Mouse (Mus musculus) right cerebral cortex, postnatal 25 days (tissue): Measurements from ENCODE around the gene Dixdc1.
"Not testable (repeated sequence)": the region's sequence is repeated elsewhere in the genome, so short reads cannot be mapped to it uniquely, and the experiment has no call there.

ENCODE experiments used
- DNase-seq: peaks from one replicate; pipeline ENCODE4 v3.0.0; 2022

Dixdc1 gene

DNA sequence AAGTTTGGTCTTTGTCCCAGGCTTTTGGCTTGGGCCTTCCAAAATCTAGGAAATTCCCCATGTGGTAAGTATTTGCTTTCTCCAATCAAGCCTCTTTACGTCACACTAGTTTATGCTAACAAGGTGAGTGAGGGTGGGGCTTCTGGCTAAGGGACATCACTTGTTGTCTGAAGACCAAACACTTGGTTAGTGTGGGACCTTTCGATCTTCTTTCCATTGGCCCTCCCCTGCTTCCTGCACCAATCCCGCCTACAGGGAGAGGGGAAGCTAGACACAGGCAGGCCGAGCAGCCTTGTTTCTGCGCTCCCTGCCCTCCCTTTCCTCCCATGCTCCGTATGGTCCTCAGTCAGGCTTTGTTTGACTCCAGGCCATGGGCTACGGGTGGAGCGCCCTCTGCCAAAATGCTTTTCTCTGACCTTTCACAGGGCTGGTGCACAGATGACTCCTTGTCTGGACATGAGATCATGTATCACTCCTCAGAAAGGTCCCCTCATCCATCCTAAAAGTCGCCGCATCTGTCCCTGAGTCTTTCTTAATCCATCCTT, 92.4 kb downstream of the Dixdc1 start:
- no peak for DNase-seq

DNA sequence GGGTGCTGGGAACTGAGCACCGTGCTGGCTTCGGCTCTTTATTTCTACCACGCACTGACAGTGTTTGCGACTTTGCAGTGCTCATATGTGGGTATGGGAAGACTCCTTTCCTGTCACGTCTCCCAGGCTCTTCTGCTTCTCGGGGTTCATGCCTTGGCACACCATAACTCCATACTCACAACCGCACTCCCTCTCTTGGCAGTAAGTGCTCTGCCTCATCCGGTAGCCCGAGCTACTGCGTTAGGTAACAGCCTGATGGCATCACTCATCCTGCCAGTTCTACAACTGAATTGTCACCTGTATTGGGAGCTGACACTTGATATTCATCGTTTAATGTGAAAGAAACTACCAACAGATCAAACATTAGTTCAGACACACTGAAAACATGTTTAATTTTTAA, 105.0 kb downstream of the Dixdc1 start:
- no peak for DNase-seq

DNA sequence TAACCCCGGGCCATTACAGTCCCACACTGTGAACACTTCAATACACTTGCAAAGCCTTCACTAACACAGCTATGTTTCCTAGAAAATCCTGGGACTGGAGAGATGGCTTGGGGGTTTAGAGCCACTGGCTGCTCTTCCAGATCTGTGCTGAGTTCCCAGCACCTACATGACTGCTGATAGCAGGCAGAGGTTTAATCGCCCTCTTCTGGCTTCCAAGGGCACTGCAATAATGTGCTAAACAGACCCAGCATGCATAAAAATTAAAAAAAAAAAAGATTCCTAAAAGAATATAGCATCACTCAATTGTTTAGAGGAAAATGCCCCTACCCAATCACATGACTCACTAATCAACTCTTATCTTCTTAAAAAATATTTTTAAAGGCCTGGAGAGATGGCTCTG, 106.3 kb downstream of the Dixdc1 start:
- no peak for DNase-seq

DNA sequence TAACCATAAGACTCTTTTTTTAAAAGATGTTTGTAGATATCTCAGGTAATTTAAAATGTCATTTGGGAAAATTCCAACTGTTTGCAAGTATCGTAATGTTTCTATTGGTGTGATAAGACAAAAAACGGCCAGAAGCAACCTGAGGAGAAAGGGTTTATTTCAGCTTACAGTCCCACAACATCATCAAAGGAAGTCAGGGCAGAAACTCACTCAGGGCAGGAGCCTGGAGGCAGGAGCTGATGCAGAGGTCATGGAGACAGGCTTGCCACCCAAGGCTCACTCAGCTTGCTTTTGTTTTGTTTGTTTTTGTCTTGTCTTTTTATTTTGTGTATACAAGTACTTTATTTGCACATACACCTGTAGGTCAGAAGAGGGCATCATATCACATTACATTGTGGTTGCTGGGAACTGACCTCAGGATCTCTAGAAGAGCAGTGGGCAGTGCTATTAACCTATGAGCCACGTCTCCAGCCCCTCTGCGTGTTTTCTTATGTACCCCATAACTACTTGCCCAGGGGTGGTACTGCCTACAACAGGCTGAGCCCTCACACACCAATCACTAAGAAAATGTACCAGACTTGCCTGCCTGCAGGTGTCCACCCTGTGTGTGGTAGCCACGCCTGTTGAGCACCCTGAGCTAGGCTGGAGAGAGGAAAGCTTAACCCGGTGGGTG, 107.2 kb downstream of the Dixdc1 start:
- DNase-seq, result no peak

DNA sequence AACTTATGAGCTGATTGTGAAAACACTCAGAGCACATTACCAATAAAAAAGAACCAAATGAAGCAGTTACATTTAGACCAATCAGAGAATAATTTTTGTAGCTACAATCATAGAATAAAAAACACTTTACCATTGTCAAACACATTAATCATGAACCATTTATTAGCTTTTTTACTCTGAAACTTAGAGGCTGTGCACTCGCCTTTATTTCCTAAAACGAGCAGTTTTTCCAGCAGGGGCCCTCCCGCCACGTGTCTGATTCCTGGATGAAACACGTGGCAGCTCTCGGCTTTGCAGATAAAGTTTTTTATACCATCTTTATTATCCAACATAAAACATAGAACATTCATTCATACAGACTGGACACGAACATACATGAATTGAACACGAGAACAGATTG, 108.4 kb downstream of the Dixdc1 start:
- DNase-seq, result not testable (repeated sequence)

DNA sequence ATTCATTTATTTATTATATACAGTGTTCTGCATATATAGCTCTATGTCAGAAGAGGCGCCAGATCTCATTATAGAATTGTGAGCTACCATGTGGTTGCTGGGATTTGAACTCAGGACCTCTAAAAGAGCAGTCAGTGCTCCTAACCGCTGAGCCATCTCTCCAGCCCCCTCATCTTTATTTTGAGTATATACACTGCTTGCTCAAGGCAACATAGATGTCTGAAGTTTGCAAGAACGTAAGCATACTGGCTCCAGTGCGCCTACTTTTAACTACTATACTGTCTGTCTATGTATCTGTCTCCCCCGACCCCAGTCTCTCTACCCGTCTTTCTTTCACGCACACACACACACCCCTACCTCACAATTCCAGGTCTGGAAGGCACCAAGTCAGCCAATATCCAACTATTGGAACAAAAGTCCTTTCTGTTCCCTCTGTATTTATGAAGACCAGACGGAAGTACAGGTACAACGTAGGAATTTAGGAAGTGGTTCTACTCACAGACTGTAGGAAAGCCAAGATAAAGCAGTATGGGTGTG, 121.5 kb downstream of the Dixdc1 start:
- DNase-seq, result no peak

DNA sequence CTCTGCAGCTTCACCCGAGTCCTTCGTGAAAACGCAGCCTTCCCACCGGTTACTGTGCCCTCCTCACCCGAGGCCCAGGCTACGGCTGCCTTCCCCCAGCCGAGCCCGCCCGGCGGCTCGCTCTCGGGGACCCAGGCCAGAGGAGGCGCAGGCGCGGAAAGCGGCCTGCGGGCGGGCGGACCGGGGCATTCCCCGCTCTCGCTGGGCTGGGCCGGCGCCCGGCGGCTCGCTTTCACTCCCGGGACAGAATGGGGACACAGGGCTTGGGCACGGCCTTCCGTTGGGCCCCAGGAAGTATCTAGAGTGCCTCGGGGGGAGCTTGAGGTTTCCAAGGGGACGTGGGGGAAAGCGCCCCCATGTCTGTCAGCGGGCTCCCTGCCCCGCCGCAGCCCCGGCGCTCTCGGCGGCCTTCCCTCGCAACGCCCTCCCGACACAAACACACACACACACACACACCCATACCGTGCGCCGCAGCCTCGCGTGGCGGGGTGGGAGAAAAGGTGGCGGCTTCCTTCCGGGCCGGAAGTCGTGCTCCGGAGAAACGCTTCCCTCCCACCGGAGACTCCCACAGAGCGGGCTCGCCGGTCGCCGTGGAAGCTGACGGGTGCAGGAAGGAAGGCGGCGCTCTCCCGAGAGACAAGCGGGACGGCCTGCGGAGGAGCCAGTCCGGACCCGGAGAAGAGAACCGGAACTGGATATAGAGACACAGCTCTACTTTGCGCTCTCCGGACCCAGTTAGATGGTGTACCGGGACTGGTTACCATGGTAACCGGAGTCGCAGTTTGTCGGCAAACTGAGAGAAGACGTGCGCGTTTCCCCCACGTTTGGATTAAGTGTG, 122.3 kb downstream of the Dixdc1 start, which contains the start of the genes Pih1d2 and Nkapd1:
TSS of gene Pih1d2 (plus strand) at position 556 of the 838 bp plus-strand sequence.
TSS of gene Nkapd1 (minus strand) at position 699 of the 838 bp plus-strand sequence.
- DNase-seq, result peak; percentile 84

DNA sequence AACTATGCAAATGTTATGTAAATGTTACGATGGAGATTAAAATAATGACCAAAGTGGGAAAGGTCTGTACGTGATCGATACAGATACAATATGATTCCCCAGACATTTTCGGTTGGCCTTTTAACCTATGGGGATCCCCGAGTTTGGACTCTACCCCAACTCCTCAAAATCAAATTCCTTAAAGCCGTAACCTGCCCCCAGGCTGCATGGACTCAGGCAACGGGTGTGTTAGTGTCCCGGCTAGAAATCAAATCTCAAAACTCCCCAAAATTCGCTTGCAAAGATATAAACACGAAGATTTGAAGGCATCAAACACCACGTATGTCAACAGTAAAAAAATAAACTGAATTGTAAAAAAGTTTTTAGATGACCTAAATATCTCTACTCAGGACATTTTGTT, 123.2 kb downstream of the Dixdc1 start:
- no peak for DNase-seq
